Comparison of ENCODE assay signal across 8 mouse cellular contexts in the genomic region with DNA sequence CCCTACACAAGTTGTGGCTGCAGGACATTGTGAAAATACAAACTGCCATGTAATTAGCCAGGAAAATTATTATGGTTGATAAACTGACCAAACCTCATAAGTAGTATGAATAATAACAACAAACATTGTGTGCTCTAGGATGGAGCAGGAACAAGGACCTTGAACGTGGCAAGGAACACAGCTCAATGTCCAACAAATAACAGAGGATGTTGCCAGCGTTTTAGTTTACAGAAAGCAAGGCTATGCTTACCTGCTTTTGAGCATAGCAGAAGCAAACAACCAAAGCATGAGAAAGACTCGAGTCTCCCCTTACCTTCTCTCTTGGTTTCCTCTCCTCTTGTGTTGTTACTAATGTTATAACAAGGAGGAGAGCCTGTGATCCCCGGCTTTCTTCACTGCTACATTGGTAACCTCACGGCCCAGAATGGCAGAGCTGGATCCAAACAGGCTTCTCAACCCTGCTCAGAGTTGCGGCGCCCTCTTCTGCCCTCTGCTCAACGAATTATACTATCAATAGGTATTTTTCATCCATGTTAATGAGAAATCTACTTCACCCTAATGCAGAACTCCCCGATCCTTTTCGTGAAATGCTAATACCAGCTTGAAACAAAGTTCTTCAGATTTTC. TPM values are rescaled to one million over a fixed set of nuclear protein-coding genes. Genes with fewer than 3 reads are reported as not detected.
DNase-seq lines count a peak whose midpoint lies in the region; ATAC-seq and TF ChIP-seq lines count a peak whose summit lies in the region.

No protein-coding gene starts in this region.

- no peaks in the 10 kb centered on the region for H3K36me3 ChIP-seq in hindbrain, embryonic 12.5 days
- H3K36me3 ChIP-seq in liver, embryonic 16.5 days (ENCODE audit: control insufficient read depth, insufficient read depth), result no peaks in the 10 kb centered on the region

- no peak for TF ChIP-seq POLR2A in cortical plate, adult 2 months (IDR thresholded peaks at IDR 0.05; ENCODE audit: extremely low read depth, insufficient read depth, low read length)

- H3K4me2 ChIP-seq in hindbrain, embryonic 12.5 days (replicated peaks), result peak overlapping the region; percentile 67
- peak overlapping the region; percentile 94 for H3K4me2 ChIP-seq in liver, embryonic 16.5 days (ENCODE audit: low read depth, low read length)

- DNase-seq in embryo, embryonic 10.5 days (ENCODE audit: low spot score), result peak; percentile 34
- DNase-seq in embryo, embryonic 10 days (ENCODE audit: low spot score), result no peak
- peak; percentile 56 for DNase-seq in CD4-positive helper T cell, adult 2 months (ENCODE audit: low read depth, low spot score)
- DNase-seq in thymus, postnatal 25 days, result peak; percentile 67
- DNase-seq in gastrocnemius, postnatal 10 days, result no peak

- H3K4me1 ChIP-seq in cortical plate, adult 2 months (ENCODE audit: control insufficient read depth, insufficient read depth, low read length), result peaks cover 6% of the 10 kb centered on the region; the same call in 1 of the 2 replicates
- peaks cover 42% of the 10 kb centered on the region for H3K4me1 ChIP-seq in hindbrain, embryonic 12.5 days
- H3K4me1 ChIP-seq in liver, embryonic 16.5 days (ENCODE audit: control insufficient read depth, low read depth, low read length), result peaks cover 70% of the 10 kb centered on the region

- TF ChIP-seq CTCF in cortical plate, adult 2 months (IDR thresholded peaks at IDR 0.05; ENCODE audit: extremely low read depth, insufficient read depth, low read length), result no peak

- no peak for ATAC-seq in hindbrain, embryonic 12.5 days (ENCODE audit: low FRiP score)
- ATAC-seq in liver, embryonic 16.5 days (ENCODE audit: low read depth), result no peak

- H3K9ac ChIP-seq in hindbrain, embryonic 12.5 days, result peak overlapping the region; percentile 99
- H3K9ac ChIP-seq in liver, embryonic 16.5 days (ENCODE audit: low read depth, low read length), result peak overlapping the region; percentile 62

- 47% methylated on average over 10 of the region's 10 CpGs for WGBS in hindbrain, embryonic 12.5 days
- WGBS in liver, embryonic 16.5 days (ENCODE audit: insufficient replicate concordance), result 7% methylated on average over 10 of the region's 10 CpGs

- H3K9me3 ChIP-seq in hindbrain, embryonic 12.5 days (replicated peaks), result no peaks in the 10 kb centered on the region
- H3K9me3 ChIP-seq in liver, embryonic 16.5 days (replicated peaks; ENCODE audit: control insufficient read depth, low read length), result no peaks in the 10 kb centered on the region

- H3K4me3 ChIP-seq in cortical plate, adult 2 months (ENCODE audit: insufficient read depth, low read length), result peak overlapping the region; percentile 89
- peak overlapping the region; percentile 94 for H3K4me3 ChIP-seq in hindbrain, embryonic 12.5 days
- H3K4me3 ChIP-seq in liver, embryonic 16.5 days (ENCODE audit: low read depth, low read length), result peak overlapping the region; percentile 98

- peak overlapping the region; percentile 26; the same call in 1 of the 2 replicates for H3K27ac ChIP-seq in cortical plate, adult 2 months (ENCODE audit: insufficient read depth, low read length)
- H3K27ac ChIP-seq in hindbrain, embryonic 12.5 days, result peak overlapping the region; percentile 97
- peak overlapping the region; percentile 85 for H3K27ac ChIP-seq in liver, embryonic 16.5 days (ENCODE audit: low read length)

- no peaks in the 10 kb centered on the region for H3K27me3 ChIP-seq in hindbrain, embryonic 12.5 days
- no peaks in the 10 kb centered on the region for H3K27me3 ChIP-seq in liver, embryonic 16.5 days (ENCODE audit: control insufficient read depth, insufficient read depth, low read depth, low read length)

RNA-seq across cellular contexts. Expression of a gene that starts 0.7 kb away (rescaled TPM):
- 16.8 and 16.9 TPM in 2 replicates for polyA plus RNA-seq in cortical plate, adult 2 months (2012; rRNA removed)
- polyA plus RNA-seq in hindbrain, embryonic 12.5 days (2016; fragmentation: Nextera tagmentation; extraction: Ambion mirVana), result 19.6 TPM in 2 replicates
- polyA plus RNA-seq in liver, embryonic 16.5 days (2015; fragmentation: Nextera tagmentation; extraction: Ambion mirVana), result 5.6 and 7.2 TPM in 2 replicates
- total RNA-seq in gastrocnemius, postnatal 10 days (2021), result 10 to 100 TPM in 1 of 2 experiments, 1 to 10 TPM in 1; 9.6 to 12.8 TPM

RNA-seq across cellular contexts. Expression of a gene that starts 45.1 kb away (rescaled TPM):
- polyA plus RNA-seq in cortical plate, adult 2 months (2012; rRNA removed), result 50.0 and 50.5 TPM in 2 replicates
- polyA plus RNA-seq in hindbrain, embryonic 12.5 days (2016; fragmentation: Nextera tagmentation; extraction: Ambion mirVana), result 26.6 and 30.9 TPM in 2 replicates
- polyA plus RNA-seq in liver, embryonic 16.5 days (2015; fragmentation: Nextera tagmentation; extraction: Ambion mirVana), result 9.0 and 12.4 TPM in 2 replicates
- 10 to 100 TPM; 42.8 to 52.0 TPM for total RNA-seq in gastrocnemius, postnatal 10 days (2021)

Comparison
In these comparisons a context has a peak if more than half of its experiments do, and no peak if none do; other contexts are left out.
1. DNase-seq: peak in embryo, embryonic 10.5 days (single experiment), CD4-positive helper T cell, adult 2 months (single experiment) and thymus, postnatal 25 days (single experiment); none in embryo, embryonic 10 days (single experiment) and gastrocnemius, postnatal 10 days (single experiment).
2. H3K27ac ChIP-seq: peak in every context shown above with its lines; median percentile 97 in hindbrain, embryonic 12.5 days; 85 in liver, embryonic 16.5 days; 26 in cortical plate, adult 2 months.
3. Peak in every context shown above with its lines, with median percentiles within 50 percentile points of each other: H3K4me3 ChIP-seq.